Mouse (Mus musculus): ENCODE measurements around the gene Nmu. TPM values are rescaled to one million over a fixed set of nuclear protein-coding genes. Genes with fewer than 3 reads are reported as not detected.

The Nmu gene
- total and polyA plus RNA-seq, 3 experiments = not detected

DNA sequence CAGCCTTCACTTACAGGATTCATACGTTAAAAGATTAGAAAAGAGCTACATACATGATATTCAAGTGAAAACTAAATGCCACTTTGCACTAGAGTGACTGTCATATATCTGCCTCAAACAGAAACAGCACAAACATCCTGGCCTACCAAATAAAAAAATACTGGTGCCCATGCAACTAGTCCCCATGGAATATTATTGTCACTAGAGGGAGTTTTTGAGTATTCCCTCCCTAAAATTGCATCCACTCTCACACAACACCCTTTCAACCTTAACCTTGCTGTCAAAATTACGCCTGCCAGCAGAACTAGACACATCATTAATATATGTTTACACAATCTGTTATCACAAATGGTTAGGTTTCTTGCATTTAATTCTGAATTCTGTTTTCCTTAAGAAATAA, 61.6 kb downstream of the Nmu start:
- Histone ChIP-seq H3K9ac (ENCODE audit: control insufficient read depth, low read depth, low read length, poor library complexity, severe bottlenecking) (no peak overlapping the region), H3K4me1 (ENCODE audit: control insufficient read depth in 1 of 2, insufficient read depth in 2 of 2, low read length in 2 of 2) (peaks cover 3 to 4% of the 10 kb centered on the region in 2 experiments; a peak in 3 of 4 replicates), H3K79me2 (ENCODE audit: control insufficient read depth, insufficient read depth, low read length, poor library complexity) (peaks cover 18% of the 10 kb centered on the region), H3K27ac (ENCODE audit: control insufficient read depth, low read depth, low read length) (no peak overlapping the region), H3K36me3 (ENCODE audit: control insufficient read depth in 1 of 2, insufficient read depth in 2 of 2, low read length in 2 of 2) (peaks cover 2 to 14% of the 10 kb centered on the region in 2 experiments; a peak in 3 of 4 replicates), H3K27me3 (ENCODE audit: control insufficient read depth in 1 of 2, insufficient read depth in 2 of 2, low read length in 2 of 2) (no peaks in the 10 kb centered on the region), H3K4me3 (ENCODE audit: control insufficient read depth in 1 of 2, insufficient read depth in 1 of 2, low read depth in 2 of 2, low read length in 2 of 2) (no peak overlapping the region), H3K9me3 (replicated peaks; ENCODE audit: insufficient read depth, low read length) (no peaks in the 10 kb centered on the region)
- DNase-seq (ENCODE audit: low read depth, low spot score) = no peak
- TF ChIP-seq E2F4 (IDR thresholded peaks at IDR 0.05; ENCODE audit: borderline replicate concordance, low read depth, low read length) (no peak), CHD1 (IDR thresholded peaks at IDR 0.05; ENCODE audit: low read depth, low read length) (no peak), EP300 (IDR thresholded peaks at IDR 0.05; ENCODE audit: low read depth in 1 of 2, low read length in 2 of 2) (no peak), UBTF (IDR thresholded peaks at IDR 0.05; ENCODE audit: borderline replicate concordance, insufficient read depth, low read depth, low read length) (no peak), HCFC1 (IDR thresholded peaks at IDR 0.05; ENCODE audit: low read depth, low read length) (no peak), CTCF (IDR thresholded peaks at IDR 0.05 in 2 of 3, conservative IDR thresholded peaks at IDR 0.05 in 1 of 3; ENCODE audit: control insufficient read depth in 1 of 3, insufficient read depth in 1 of 3, low read depth in 2 of 3, low read length in 3 of 3, poor library complexity in 1 of 3, severe bottlenecking in 1 of 3) (peak in 1 of 3 experiments; percentile 16; a peak in 2 of 6 replicates)

DNA sequence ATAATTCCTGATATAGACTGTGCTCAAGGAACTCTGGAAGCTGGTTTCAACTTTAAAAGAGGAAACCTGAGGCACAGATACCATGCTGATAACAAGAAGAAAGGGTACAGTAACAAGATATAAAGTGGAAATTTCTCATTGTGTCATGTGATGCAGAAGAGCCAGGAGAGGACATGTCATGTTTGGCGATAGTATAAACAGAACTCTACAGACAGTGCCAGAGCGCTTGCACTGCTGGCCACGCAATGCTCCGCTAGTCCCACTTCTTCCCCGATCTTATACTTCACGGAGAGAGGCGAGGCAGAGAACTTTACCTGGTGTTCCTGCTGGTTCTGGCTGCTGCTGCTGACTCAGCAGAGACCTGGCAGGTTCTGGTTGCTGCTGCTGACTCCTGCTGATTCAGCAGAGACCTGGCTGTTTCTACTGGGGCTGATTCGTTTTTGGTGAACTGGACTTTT, 74.3 kb downstream of the Nmu start:
- Histone ChIP-seq H3K27ac (ENCODE audit: control insufficient read depth, low read depth, low read length) (peak overlapping the region; percentile 74), H3K36me3 (ENCODE audit: control insufficient read depth in 1 of 2, insufficient read depth in 2 of 2, low read length in 2 of 2) (peaks cover 0 to 28% of the 10 kb centered on the region in 2 experiments; a peak in 2 of 4 replicates), H3K79me2 (ENCODE audit: control insufficient read depth, insufficient read depth, low read length, poor library complexity) (peaks cover 4% of the 10 kb centered on the region), H3K4me3 (ENCODE audit: control insufficient read depth in 1 of 2, insufficient read depth in 1 of 2, low read depth in 2 of 2, low read length in 2 of 2) (peak overlapping the region; percentile 27 to 54), H3K4me1 (ENCODE audit: control insufficient read depth in 1 of 2, insufficient read depth in 2 of 2, low read length in 2 of 2) (peaks cover 18 to 28% of the 10 kb centered on the region in 2 experiments), H3K27me3 (ENCODE audit: control insufficient read depth in 1 of 2, insufficient read depth in 2 of 2, low read length in 2 of 2) (no peaks in the 10 kb centered on the region), H3K9ac (ENCODE audit: control insufficient read depth, low read depth, low read length, poor library complexity, severe bottlenecking) (peak overlapping the region; percentile 52), H3K9me3 (replicated peaks; ENCODE audit: insufficient read depth, low read length) (no peaks in the 10 kb centered on the region)
- peak; percentile 75 for DNase-seq (ENCODE audit: low read depth, low spot score)
- TF ChIP-seq MYC (IDR thresholded peaks at IDR 0.05; ENCODE audit: low read depth, low read length) = peak; percentile 60
- TF ChIP-seq POLR2AphosphoS5 (IDR thresholded peaks at IDR 0.05; ENCODE audit: borderline replicate concordance, low read depth, low read length) = no peak
- TF ChIP-seq HCFC1 (IDR thresholded peaks at IDR 0.05; ENCODE audit: low read depth, low read length) = peak; percentile 38; the same call in 1 of the 2 replicates
- no peak for TF ChIP-seq CHD1 (IDR thresholded peaks at IDR 0.05; ENCODE audit: low read depth, low read length)
- peak; percentile 21; the same call in 1 of the 2 replicates for TF ChIP-seq NELFE (IDR thresholded peaks at IDR 0.05; ENCODE audit: low read depth, low read length)
- TF ChIP-seq TAL1 (IDR thresholded peaks at IDR 0.05; ENCODE audit: low read length) = no peak
- TF ChIP-seq TCF12 (IDR thresholded peaks at IDR 0.05; ENCODE audit: low read depth, low read length) = 0 out of 2 replicates have a peak, but pooled peaks have one; percentile 68
- no peak for TF ChIP-seq SMC3 (IDR thresholded peaks at IDR 0.05; ENCODE audit: low read depth, low read length)
- no peak for TF ChIP-seq UBTF (IDR thresholded peaks at IDR 0.05; ENCODE audit: borderline replicate concordance, insufficient read depth, low read depth, low read length)
- peak; percentile 81; a peak in 3 of 4 replicates for TF ChIP-seq EP300 (IDR thresholded peaks at IDR 0.05; ENCODE audit: low read depth in 1 of 2, low read length in 2 of 2)
- TF ChIP-seq POLR2A (IDR thresholded peaks at IDR 0.05; ENCODE audit: control insufficient read depth in 1 of 2, insufficient read depth in 1 of 2, low read depth in 1 of 2, low read length in 2 of 2, poor library complexity in 1 of 2) = no peak
- peak; percentile 62; the same call in 1 of the 2 replicates for TF ChIP-seq MEF2A (IDR thresholded peaks at IDR 0.05; ENCODE audit: extremely low read depth, insufficient replicate concordance, low read depth, low read length, poor library complexity, severe bottlenecking)
- no peak for TF ChIP-seq GABPA (IDR thresholded peaks at IDR 0.05; ENCODE audit: low read depth, low read length)
- no peak for TF ChIP-seq ZNF384 (IDR thresholded peaks at IDR 0.05; ENCODE audit: low read depth, low read length)
- peak; percentile 85 for TF ChIP-seq MAX (IDR thresholded peaks at IDR 0.05; ENCODE audit: low read length)
- TF ChIP-seq KAT2A (conservative IDR thresholded peaks at IDR 0.05; ENCODE audit: low read depth, low read length) = peak; percentile 38; the same call in 1 of the 2 replicates
- TF ChIP-seq MXI1 (IDR thresholded peaks at IDR 0.05; ENCODE audit: low read depth, low read length) = peak; percentile 86
- TF ChIP-seq ZKSCAN1 (IDR thresholded peaks at IDR 0.05; ENCODE audit: low read depth, low read length) = no peak
- peak; percentile 94 for TF ChIP-seq ETS1 (IDR thresholded peaks at IDR 0.05; ENCODE audit: low read depth, low read length)
- TF ChIP-seq USF1 (IDR thresholded peaks at IDR 0.05; ENCODE audit: low read depth, low read length) = peak; percentile 96
- no peak for TF ChIP-seq POLR2AphosphoS2 (IDR thresholded peaks at IDR 0.05; ENCODE audit: low read length)
- TF ChIP-seq BHLHE40 (IDR thresholded peaks at IDR 0.05; ENCODE audit: borderline replicate concordance, low read depth, low read length) = peak; percentile 62; the same call in 1 of the 2 replicates
- TF ChIP-seq E2F4 (IDR thresholded peaks at IDR 0.05; ENCODE audit: borderline replicate concordance, low read depth, low read length) = no peak
- no peak for TF ChIP-seq CHD2 (IDR thresholded peaks at IDR 0.05; ENCODE audit: low read length)
- TF ChIP-seq SIN3A (IDR thresholded peaks at IDR 0.05; ENCODE audit: low read length) = peak; percentile 81
- peak; percentile 95 for TF ChIP-seq MAFK (IDR thresholded peaks at IDR 0.05; ENCODE audit: borderline replicate concordance, low read depth, low read length)
- TF ChIP-seq RCOR1 (IDR thresholded peaks at IDR 0.05; ENCODE audit: low read depth, low read length) = peak; percentile 71
- peak in 1 of 2 experiments; percentile 82; a peak in 2 of 4 replicates for TF ChIP-seq USF2 (IDR thresholded peaks at IDR 0.05; ENCODE audit: borderline replicate concordance in 1 of 2, insufficient read depth in 1 of 2, low read depth in 1 of 2, low read length in 2 of 2)
